Mouse (Mus musculus) spleen, postnatal 14 days (tissue): Measurements from ENCODE around the gene Snta1.
"Not testable (repeated sequence)": the region's sequence is repeated elsewhere in the genome, so short reads cannot be mapped to it uniquely, and the experiment has no call there.

Experiments
- DNase-seq, 2 experiments: peaks; one replicate each; pipeline ENCODE4 v3.0.0; 2021 to 2022; ENCODE audit warnings: low spot score in 2 of 2

Gene Snta1

GRCm38 (mm10) chr2:154372842-154373500 lies 34.9 kb downstream of the Snta1 start, which contains the start of gene Cdk5rap1:
TSS of gene Cdk5rap1 (minus strand) at chr2:154373010.
- DNase-seq = no peak

- DNase-seq = peak; percentile 78 to 85
Observed at GRCm38 (mm10) chr2:154372151-154372829, 35.6 kb downstream of the Snta1 start.

DNA sequence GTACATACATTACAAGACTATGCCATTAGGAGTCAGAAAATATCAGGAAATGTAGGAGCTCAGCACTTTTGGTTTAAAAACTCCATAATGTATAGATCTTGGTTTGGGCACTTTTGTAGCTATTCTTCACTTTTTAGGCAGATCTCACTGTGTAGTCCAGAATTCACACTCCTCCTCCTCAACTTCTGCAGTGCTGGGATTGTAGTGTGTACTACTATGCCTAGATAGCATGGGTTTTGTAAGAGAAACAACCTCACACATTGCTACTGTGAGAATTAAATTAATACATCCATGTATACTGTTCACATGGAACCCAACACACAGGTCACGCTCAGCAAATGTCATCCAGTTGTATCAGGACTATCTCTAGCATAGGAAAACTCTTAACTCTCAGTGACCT lies 40.4 kb downstream of the Snta1 start:
- DNase-seq = no peak

DNA sequence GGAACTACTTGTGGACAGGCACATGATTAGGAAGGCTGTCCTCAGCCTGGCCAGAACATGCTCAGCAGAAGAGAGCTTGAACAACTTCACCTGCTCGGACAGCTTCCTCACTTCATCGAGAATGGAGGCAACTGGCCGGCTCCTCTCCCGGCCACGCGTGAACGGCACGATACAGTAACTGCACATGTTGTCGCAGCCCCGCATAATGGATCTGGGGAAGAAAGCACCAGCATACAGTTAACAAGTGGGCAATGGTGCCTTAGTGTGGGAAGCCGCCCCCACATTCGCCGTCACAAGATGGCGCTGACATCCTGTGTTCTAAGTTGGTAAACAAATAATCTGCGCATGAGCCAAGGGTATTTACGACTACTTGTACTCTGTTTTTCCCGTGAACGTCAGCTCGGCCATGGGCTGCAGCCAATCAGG lies 53.9 kb downstream of the Snta1 start:
- not testable (repeated sequence) for DNase-seq

DNA sequence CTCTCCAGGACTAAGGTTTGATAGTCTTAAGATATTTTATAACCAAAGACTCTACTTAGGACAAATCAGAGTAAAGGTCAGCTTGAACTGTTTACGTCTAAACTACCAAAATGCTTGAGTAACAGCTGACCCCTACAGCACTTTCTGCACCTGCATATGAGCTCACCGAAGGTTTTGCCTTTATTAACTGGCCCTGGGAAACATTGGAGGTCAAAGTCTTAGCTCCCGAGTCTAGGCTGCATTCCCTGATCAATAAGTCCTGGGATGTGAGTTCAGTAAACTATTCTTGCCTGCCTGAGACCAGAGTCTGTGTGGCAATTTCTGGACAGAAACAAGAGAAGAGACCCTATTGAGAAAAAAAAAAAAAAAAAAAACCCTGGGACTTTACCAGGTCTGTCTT lies 59.7 kb downstream of the Snta1 start:
- no peak for DNase-seq

- no peak for DNase-seq
Observed at GRCm38 (mm10) chr2:154339356-154339755, 68.5 kb downstream of the Snta1 start.

GRCm38 (mm10) chr2:154338161-154338560 lies 69.7 kb downstream of the Snta1 start:
- no peak for DNase-seq

- DNase-seq = no peak
Observed at GRCm38 (mm10) chr2:154335572-154335971, 72.3 kb downstream of the Snta1 start.

DNA sequence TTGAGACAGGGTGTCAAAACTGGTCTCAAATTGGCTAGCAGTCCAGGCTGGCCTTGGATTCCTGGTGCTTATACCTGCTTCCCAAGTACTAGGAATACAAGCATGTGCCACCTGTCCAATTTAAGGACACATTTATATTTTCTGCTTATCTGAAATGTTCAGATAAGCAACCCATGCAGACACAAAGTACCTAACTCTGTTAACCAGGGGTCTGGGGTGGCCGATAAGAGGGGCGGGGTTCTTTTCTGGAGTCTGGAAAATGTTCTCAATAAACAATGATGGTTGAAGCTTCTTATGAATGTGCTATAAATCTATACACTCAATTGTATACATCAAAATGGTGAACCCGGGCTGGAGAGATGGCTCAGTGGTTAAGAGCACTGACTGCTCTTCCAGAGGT lies 81.0 kb downstream of the Snta1 start:
- DNase-seq = no peak
